Mouse (Mus musculus): Measurements from ENCODE around the gene Slc34a1.

Gene Slc34a1

DNA sequence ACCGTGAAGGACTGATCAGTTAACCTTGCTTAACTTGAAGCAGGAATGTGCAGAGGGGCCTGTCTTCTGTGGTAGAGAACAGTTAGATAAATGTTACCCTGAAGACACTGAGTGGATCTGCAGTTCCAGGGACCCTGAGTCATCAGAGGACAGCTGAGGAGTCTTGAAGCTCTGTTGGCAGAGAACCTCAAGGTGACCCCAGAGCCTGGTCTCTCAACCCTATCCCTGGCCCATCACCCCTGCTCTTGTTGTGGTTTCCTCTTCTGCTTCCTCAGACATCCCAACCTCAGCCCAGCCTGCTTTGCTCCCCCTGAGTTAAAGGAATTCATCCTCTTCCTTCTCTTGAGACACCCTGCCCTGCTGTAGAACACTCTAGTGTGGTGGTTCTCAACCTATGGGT, at the start of gene Slc34a1:
Slc34a1 (plus strand) TSS at position 100 of the 400 bp plus-strand sequence.
- DNase-seq = no peak

DNA sequence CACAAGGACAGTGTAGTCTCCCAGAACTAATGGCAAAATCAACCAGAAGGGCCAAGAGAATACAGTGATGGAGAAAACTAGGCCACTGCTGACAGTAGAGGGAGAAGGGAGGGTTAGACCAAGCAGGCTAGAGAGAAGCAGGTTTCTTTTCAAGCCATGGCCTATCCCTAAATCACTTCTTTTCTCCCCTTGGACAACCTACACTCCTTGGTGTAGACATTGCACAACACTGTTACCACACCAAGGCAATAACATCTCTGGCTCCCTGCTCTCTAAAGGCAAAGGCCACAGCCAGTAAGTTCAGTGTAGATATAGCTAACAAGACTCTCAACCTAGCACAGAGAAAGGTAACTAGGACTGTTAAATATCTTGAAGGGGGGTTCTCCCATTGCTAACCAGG, 36.8 kb upstream of the Slc34a1 start:
- no peak for DNase-seq

DNA sequence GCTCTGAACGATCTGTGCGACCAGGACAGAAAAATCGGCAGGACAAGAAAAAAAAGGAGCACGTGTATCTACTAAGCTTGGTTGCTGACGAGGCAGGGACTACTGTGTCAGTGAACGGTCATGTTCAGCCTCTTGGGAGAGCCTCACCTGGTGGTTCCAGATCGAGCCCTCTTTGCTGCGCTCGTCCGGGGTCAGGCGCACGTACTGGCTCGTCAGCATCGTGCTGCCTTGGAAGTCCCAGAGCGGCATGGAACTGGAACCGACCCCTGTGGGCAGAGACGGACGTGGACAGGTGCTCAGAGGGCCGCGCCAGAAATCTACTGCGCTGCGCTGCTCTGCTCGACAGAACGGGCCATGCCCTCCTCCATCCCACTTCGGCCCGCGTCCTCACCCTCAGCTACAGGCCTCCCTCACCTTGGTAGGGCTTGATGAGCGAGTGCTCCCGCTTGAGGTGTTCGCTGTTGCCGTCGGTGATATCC, 36.0 kb upstream of the Slc34a1 start:
- DNase-seq = peak; percentile 38

DNA sequence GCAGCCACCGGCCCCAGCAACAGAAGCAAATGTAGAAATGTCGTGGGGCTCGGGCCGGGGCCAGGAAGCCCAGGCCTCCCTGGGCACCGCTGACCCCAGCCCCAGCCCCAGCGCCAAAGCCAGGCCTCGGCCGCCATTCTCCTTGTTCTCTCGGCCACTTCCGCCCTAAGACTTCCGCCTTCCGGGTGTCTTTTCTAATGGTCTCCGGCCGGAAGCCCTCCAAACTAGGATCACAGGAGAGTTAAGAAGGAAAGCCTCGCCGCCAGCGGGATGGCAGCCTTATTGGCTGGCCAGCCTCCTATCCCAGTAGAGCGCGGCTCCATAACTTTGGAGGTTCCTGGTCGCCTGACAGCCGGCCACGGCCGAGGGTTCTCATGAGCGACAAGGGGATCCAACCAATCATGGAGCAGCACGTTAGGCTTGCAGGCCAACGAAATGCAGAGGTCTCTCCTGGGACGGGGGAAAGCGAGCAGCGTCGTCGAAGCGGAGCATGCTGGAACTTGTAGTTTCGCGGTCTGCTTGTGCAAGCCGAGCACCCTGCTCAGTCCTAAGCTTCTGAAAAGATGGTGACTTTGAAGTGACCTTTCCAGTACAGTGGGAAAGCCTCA, 35.4 kb upstream of the Slc34a1 start, which contains the start of gene Lman2:
Lman2 (minus strand) TSS at position 331 of the 608 bp plus-strand sequence.
- DNase-seq = peak; percentile 93

DNA sequence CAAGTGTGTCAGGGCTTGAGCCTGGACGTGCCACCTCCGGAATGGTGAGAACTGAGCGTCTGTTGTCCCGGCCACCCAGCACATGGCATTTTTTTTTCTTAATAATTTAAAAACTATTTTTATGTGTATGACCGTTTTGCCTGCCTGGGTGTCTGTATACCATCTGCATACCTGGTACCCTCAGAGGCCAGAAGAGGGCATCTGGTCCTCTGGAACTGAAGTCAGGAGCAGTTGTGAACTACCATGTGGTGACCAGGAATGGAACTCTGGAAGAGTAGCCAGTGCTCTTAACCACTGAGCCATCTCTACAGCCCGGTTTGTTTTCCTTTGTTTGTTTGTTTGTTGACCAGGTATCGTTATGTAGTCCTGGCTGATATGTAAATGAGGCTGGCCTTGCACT, 29.6 kb upstream of the Slc34a1 start:
- DNase-seq = no peak

DNA sequence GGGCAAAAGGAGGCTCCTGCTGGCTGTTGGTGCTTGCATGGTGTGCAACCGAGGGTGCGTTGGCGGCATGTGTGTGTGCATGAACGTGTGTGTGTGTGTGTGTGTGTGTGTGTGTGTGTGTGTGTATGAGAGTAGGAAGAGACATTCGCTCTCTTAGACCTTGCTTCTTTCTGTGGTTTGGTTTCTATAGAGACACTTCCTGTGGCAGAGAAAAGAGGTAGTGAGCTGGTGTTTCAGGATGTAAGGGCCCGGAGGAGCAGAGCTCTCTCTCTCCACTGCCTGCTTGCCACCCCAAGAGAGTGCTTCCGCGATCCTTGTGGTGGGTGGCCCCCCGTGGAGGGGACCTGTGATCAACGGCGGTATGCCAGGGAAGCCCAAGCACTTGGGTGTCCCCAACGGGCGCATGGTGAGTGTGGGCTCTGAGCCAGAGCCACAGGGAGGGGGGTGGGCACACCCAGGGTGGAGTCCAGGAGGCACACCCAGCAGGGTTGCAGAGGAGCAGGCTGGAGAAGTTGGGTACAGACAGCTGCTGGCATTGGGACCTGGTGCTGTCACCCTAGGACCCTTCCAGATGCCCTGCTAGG, 28.4 kb upstream of the Slc34a1 start, which contains the start of gene Rgs14:
Rgs14 (plus strand) TSS at position 202 of the 584 bp plus-strand sequence.
- DNase-seq = no peak

DNA sequence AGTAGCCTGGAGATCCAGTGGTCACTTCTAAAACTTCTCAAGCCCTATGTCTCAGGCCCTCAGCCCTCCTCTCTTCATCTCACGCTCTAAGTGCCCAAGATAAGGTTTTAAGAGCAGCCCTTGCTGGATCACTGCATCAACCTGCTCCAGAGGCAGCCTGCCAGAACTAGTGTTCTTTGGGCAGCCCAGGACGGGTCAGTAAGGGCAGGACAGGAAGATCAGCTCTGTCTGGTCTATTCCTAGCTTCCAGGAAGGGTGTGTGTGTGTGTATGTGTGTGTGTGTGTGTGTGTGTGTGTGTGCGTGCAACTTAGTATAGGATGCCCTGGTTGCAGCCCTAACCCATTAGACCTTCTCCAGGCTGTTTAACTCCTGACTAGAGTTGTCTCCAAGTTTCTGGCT, 27.8 kb upstream of the Slc34a1 start:
- DNase-seq = no peak

DNA sequence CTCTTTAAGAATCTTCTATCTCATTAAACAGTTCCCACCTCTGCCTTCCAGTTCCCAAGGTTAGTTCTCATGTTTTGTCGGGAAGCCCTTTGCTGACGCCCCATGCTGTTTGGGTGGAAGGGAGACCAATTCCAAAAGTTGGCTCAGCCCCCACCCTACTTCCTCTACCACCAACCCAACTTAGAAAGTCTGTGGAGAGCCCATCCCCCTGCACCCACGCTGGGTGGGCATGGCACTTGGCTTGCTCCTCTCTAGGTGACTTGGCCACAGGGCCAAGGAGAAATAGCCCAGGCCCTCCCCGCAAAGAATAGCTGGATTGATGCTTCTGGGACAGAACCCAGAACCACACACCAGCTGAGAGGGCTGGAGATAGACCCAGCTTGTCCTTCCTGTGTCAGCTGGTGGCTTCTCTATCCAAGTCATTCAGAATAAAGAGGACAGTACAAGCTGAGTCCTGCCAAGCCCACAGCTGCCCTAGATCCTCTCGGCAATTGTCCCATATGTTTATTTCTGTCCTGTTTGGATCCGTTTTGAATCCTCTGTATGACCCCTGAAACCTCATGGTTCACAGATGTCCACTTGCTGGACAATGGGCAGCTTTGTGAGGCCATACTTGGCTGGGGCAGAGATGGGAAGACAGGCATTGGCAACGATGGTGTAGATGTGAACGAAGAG, 26.8 kb upstream of the Slc34a1 start:
- DNase-seq = no peak

DNA sequence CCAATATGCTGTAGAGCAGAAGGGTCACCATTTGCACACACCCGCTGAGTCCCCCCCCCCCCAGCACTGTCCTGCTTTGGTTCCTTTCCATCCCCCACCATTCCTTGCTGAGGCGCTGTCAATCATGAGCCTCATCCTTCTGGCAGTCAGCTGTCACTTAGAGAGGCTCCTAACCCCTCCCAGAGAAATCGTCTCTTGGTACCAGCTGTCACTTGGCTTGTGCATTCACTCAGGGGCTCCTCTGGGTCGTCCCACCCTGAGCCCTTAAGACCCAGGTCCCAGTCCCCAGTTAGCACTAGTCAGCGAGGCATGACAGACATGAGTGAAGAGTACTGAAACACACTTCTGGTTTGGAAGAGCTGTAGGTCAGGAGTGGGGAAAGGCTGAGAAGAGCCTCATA, 26.2 kb upstream of the Slc34a1 start:
- no peak for DNase-seq

DNA sequence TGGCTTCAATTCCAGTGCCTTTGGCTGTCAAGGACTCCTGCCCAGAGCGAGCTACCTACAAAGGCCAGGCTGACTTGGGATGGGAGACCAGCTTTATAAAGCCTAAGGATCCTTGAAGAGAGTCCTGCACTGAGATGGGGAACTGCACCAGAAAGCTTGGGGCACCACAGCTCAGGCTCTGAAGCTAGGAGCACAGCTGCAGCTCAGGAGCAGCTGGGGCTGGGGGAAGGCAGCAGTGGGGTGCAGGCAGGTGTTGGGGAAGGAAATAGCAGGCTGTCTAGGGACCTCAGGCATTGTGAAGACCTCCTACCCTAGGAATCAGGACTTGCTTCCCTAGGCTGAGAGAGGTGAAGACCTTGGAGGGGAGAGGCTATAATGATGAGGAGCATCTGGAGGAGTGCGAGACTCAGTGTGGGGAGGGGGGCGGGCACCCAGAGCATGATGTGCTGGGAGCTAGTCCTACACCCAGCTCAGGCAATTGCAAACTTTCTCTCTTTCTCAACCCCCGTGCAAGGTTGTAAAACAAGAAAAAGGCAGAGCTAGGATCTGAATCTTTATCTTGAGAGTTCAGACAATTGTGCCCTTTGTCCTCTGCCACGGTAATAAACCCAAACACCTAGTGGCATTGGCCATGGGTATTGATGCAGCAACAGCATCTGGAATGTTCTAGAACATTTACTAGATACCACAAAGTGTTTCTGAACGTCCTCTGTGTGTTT, 23.6 kb upstream of the Slc34a1 start:
- no peak for DNase-seq

DNA sequence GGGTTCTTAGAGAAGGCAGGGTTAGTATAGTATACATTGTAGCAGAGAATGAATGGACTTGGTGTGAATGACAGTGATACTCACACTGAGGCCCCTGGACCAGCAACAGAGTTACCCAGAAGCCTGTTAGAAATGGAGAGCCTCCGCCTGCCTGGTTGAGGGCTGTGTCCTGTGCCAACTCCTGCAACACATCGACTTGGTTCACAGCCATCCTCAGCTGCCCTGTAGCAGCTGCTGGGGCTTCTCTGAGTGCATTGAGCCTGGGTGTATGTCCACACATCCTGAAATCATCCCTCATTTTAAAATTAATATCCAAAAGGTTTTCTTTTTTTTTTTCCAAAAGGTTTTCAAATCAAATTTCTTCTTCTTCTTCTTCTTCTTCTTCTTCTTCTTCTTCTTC, 22.1 kb upstream of the Slc34a1 start:
- DNase-seq = no peak

DNA sequence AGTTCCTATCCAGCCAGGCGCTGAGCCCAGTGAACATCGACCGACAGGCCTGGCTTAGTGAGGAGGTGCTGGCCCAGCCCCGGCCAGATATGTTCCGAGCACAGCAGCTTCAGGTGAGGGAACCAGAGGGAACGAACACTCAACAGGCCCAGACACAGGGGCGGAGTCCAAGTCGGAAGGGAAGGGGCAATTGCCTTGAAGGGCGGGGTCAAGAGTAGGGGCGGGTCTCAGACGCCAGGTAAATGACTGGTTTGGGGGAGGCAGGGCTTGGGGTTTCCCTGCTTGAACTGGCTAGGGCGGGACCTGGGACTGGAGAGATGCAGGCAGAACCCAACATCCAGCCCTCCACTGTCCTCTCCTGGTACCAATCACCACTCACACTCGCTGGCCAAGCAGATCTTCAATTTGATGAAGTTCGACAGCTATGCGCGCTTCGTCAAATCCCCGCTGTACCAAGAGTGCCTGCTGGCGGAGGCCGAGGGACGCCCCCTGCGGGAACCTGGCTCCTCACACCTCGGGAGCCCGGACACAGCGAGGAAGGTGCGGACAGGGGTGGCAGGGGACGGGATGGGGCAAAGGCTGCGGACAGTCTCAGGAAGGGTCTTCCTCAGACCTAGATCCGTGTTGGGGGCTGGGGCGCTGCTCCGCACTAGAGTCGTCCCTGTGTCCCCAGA, 18.9 kb upstream of the Slc34a1 start:
- no peak for DNase-seq

DNA sequence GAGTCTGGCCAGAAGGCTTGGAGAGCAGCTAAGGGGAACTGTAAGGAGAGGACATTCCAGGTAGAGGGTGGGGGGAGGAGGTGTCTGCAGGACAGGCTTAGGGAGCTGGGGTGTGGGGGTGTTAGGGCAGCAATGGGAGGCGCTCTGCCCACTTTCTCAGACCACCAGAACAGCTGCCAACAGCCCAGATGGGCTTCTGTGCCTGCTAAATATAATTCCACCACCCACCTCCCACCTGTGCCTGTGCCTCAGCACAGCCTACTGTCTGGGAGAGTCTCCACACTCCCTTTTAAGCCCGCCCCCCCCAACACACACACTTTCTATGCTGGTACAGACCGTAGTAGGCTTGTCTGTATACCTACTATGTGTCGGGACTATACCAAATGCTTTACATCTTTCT, 16.2 kb upstream of the Slc34a1 start:
- DNase-seq = no peak

DNA sequence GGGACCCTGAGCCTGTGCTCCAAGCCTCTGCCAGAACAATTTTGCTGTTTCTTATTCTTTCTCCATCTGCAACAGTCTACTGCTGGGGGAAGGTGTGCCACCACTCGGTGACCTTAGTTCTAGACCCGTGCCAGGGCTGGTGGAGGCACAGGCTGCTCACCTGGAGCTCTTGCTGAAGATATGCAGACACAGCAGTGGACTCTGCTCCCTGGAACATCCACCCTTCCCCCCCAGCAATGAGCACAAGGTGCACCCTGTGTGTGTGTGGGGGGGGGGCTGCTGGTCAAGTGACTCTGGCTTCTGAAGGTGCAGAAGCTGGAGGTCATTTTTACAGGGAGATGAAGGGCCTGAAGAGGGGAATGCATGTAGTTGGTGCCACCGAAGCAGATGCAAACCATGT, 7.3 kb upstream of the Slc34a1 start:
- no peak for DNase-seq

DNA sequence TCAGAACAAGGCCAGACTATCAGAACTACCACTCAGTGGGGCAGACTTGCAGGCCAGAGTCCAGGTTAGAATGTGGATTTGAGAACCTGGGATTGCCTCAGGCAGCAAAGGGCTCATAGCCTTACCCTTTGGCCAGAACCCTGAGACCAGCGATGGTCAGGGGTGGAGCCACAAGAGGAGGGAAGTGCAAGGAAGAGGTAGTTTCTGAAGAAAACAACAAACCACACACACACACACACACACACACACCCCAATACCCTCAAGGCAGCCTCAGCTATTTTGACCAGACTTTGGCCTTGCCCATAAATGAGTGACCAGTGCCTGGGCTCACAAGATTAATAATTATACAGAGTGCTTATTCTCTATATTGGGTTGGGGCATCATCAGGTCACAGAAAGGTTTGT, 6.4 kb upstream of the Slc34a1 start:
- no peak for DNase-seq

DNA sequence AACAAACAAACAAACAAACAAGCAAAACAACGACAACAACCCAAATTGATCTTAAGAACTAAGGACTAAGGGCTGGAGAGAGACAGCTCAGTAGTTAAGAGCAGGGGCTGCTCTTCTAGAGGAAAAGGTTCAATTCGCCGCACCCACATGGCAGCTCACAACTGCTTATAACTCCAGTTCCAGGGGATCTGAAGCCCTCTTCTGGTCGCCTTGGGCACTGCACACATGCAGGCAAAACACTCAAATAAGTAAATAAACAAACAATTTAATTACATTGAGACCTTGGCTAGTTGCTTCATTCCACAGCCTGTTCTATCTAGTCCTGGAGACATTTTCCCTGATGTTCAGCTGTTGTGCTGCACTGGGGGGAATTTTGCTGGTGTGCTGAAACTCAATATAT, 5.1 kb upstream of the Slc34a1 start:
- no peak for DNase-seq

DNA sequence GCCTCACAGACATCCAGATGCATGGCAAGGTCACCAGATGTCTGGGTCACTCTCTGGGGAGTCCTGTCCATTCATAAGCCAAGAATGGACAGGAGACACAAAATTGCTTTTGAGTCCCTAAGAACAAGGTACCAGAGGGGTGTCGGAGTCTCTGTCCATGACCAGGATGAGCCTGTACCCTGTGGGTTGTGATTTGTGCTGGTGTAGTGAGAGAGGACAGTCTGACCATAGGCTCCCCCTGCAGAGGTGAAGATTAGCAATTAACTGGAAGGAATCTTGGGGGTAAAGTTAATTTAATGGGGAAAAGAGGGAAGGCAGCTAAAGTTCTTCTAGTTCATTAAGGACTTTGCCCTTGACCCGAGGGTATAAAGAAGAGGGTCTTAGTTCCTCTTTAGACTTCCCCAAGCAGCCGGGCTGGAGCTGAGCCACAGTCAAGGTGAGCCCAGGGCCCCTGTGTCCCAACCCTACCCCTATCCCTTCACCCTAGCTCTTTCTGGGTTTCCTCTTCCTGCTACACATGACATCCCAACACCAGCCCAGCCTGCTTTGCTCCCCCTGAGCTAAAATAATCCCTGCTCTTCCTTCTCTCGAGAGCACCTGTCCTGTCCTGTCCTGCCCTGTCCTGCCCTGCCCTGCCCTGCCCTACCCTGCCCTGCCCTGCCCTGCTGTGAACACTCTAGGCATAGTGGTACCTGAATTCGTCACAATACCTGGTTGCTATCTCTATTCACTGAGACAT, 1.5 kb downstream of the Slc34a1 start:
- DNase-seq = no peak

DNA sequence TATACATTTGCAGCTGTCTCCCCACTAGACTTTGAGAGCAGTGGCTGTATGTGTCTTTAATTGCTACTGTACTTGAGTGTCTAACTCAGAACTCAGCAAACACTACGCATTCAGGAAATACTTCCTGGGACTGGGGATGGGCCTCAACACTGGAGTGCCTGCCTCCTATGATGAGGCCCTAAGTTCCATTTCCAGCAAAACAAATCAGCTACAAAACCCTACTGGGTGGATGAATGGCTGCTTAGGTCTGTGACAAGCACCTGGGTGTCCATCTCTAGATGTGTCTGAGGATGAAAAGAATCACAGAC, 2.0 kb downstream of the Slc34a1 start:
- no peak for DNase-seq

DNA sequence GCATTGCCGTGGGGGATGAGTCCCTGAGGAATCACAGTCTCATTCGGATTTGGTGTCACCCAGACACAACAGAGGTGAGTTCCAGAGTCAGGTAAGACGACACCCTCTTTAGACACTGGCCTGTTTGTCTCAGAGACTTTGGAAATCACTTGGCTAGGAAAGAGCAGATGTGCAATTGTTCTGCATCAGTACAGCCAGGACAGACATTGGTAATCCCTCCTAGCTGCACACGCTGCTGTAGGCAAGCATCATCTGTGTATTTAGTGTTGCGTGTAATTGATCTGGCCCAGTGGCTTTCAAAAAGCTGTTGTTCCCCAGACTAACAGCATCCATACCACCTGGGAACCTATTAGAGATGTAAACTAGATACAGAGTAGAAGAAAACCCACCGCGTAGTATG, 5.3 kb downstream of the Slc34a1 start:
- no peak for DNase-seq

DNA sequence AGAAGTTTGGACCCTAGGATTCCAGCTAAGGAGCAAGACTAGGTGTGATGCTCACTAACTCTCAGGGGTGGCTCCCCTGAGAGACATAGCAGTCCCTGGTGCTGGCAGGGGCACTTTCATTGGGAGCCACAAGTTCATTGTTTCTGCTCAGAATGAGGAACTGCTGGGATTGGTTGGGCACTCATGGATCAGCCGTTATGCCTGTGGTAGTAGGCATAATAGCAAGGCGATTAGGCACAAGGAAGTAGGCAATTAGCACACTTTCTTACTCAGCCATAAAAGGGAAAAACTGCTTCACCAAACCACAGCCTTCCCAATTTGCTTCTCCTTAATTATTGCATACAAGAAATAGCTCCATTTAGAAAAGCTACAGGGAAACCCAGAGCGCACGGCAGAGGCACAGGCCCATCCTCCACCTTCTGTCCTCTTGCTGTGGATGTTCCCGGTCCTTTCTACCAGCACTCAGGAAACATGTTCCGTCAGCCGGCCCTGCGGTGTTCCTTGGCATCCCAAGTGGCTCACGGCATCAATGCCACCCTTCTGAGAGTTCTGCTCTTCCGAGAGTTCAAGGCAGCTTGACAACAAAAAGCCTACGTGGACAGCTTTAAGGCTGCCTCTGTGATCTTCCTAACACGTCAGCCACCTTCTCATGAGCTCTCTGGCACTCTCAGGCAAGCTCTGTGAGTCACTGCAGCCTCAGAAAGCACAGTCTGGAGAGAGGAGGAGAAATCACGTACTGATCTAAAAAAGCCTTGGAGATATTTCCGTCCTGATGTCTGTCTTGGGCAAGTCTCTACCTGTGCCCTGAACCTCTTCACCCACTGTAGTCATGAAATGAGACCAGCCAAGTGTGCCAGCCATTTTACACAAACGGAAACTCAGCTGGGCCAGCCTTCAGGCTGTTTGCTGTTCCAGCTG, 6.2 kb downstream of the Slc34a1 start:
- no peak for DNase-seq
